Mouse (Mus musculus) bone marrow macrophage, adult 2 months (primary cell): Measurements from ENCODE around the gene Ass1. TPM values are rescaled to one million over a fixed set of nuclear protein-coding genes. Genes with fewer than 3 reads are reported as not detected.

Experiments
- H3K27ac ChIP-seq: 2 replicates; pipeline ENCODE4 v1.5.1; 2012; ENCODE audit warnings: low read depth, low read length; ENCODE audit not compliant: insufficient read depth
- H3K4me1 ChIP-seq: 2 replicates; pipeline ENCODE4 v1.6.1; 2012; ENCODE audit warnings: low read length; ENCODE audit not compliant: control insufficient read depth, insufficient read depth
- H3K4me3 ChIP-seq: 2 replicates; pipeline ENCODE4 v1.5.1; 2012; ENCODE audit warnings: mild to moderate bottlenecking, low read length, moderate library complexity; ENCODE audit not compliant: insufficient read depth
- CTCF ChIP-seq: IDR thresholded peaks from 2 replicates; pipeline ENCODE4 v1.5.1; 2012; ENCODE audit warnings: low read depth, mild to moderate bottlenecking, low read length, moderate library complexity
- POLR2A ChIP-seq: IDR thresholded peaks from 2 replicates; pipeline ENCODE4 v1.6.1; 2012; ENCODE audit warnings: mild to moderate bottlenecking, low read depth, low read length, borderline replicate concordance
- polyA plus RNA-seq: library from polyadenylated mRNA; stranded (reverse); fragments of >200 nt; gene quantifications from 2 replicates; pipeline ENCODE4 v1.2.4, GENCODE M21; 2012; ENCODE audit not compliant: missing spikeins, insufficient read depth, insufficient read length

Gene Ass1
- polyA plus RNA-seq, 1 experiment: 10.3 TPM

- H3K4me3 ChIP-seq: no peak overlapping the region
- no peaks in the 10 kb centered on the region for H3K4me1 ChIP-seq
- no peak overlapping the region for H3K27ac ChIP-seq
- TF ChIP-seq CTCF (no peak), POLR2A (no peak)
Observed at GRCm38 (mm10) chr2:31497113-31497512, 27.1 kb downstream of the Ass1 start.

GRCm38 (mm10) chr2:31497635-31498034, 27.6 kb downstream of the Ass1 start:
- TF ChIP-seq POLR2A (no peak), CTCF (no peak)
- Histone ChIP-seq H3K27ac (no peak overlapping the region), H3K4me3 (no peak overlapping the region), H3K4me1 (no peaks in the 10 kb centered on the region)

- H3K4me3 ChIP-seq: no peak overlapping the region
- TF ChIP-seq POLR2A (no peak), CTCF (no peak)
- H3K4me1 ChIP-seq: no peaks in the 10 kb centered on the region
- H3K27ac ChIP-seq: no peak overlapping the region
Observed at GRCm38 (mm10) chr2:31499327-31500291, 29.6 kb downstream of the Ass1 start.

GRCm38 (mm10) chr2:31500292-31501204, 30.5 kb downstream of the Ass1 start:
- TF ChIP-seq CTCF: no peak
- no peak for TF ChIP-seq POLR2A
- Histone ChIP-seq H3K4me3 (no peak overlapping the region), H3K4me1 (no peaks in the 10 kb centered on the region), H3K27ac (no peak overlapping the region)

- no peak overlapping the region for H3K4me3 ChIP-seq
- H3K4me1 ChIP-seq: no peaks in the 10 kb centered on the region
- H3K27ac ChIP-seq: no peak overlapping the region
- TF ChIP-seq CTCF: no peak
Observed at GRCm38 (mm10) chr2:31501448-31502130, 31.6 kb downstream of the Ass1 start.

GRCm38 (mm10) chr2:31502616-31503522, 32.9 kb downstream of the Ass1 start:
- Histone ChIP-seq H3K4me1 (no peaks in the 10 kb centered on the region), H3K27ac (no peak overlapping the region), H3K4me3 (no peak overlapping the region)
- TF ChIP-seq POLR2A: no peak
- TF ChIP-seq CTCF: no peak

GRCm38 (mm10) chr2:31505472-31505871, 35.5 kb downstream of the Ass1 start:
- H3K4me1 ChIP-seq: no peaks in the 10 kb centered on the region
- H3K4me3 ChIP-seq: no peak overlapping the region
- TF ChIP-seq POLR2A (no peak), CTCF (no peak)
- H3K27ac ChIP-seq: no peak overlapping the region

- Histone ChIP-seq H3K4me1 (no peaks in the 10 kb centered on the region), H3K4me3 (no peak overlapping the region), H3K27ac (no peak overlapping the region)
- no peak for TF ChIP-seq POLR2A
- no peak for TF ChIP-seq CTCF
Observed at GRCm38 (mm10) chr2:31508851-31509250, 38.8 kb downstream of the Ass1 start.
